Mouse (Mus musculus) heart, embryonic 12.5 days (tissue): ENCODE data around the gene Lrrc45. TPM values are rescaled to one million over a fixed set of nuclear protein-coding genes. Genes with fewer than 3 reads are reported as not detected.
A peak's percentile ranks its signal among the peaks of the same experiment; 100 is the strongest.
"Not testable (repeated sequence)": the region's sequence is repeated elsewhere in the genome, so short reads cannot be mapped to it uniquely, and the experiment has no call there.

ENCODE experiments used
- ATAC-seq: fragments of 200-750 bp; cut with Nextera tagmentation; 2 replicates; pipeline ENCODE4 v1.8.0; 2017; ENCODE audit warnings: moderate TSS enrichment, moderate library complexity; ENCODE audit not compliant: insufficient number of reproducible peaks, low FRiP score
- H3K27ac ChIP-seq: fragments of 300-500 bp; sonication (generic); 2 replicates; pipeline ENCODE4 v1.5.1; 2016; ENCODE audit warnings: mild to moderate bottlenecking, moderate library complexity; ENCODE audit not compliant: poor library complexity, severe bottlenecking
- H3K27me3 ChIP-seq: fragments of 300-500 bp; sonication (generic); replicated peaks from 2 replicates; pipeline ENCODE4 v1.6.1; 2016; ENCODE audit warnings: mild to moderate bottlenecking, moderate library complexity
- H3K36me3 ChIP-seq: fragments of 300-500 bp; sonication (generic); 2 replicates; pipeline ENCODE4 v1.6.1; 2016; ENCODE audit warnings: mild to moderate bottlenecking, moderate library complexity
- H3K4me1 ChIP-seq: fragments of 300-500 bp; sonication (generic); replicated peaks from 2 replicates; pipeline ENCODE4 v1.6.1; 2016; ENCODE audit warnings: mild to moderate bottlenecking
- H3K4me2 ChIP-seq: fragments of 300-500 bp; sonication (generic); 2 replicates; pipeline ENCODE4 v1.6.1; 2016; ENCODE audit warnings: mild to moderate bottlenecking, moderate library complexity
- H3K4me3 ChIP-seq: fragments of 300-500 bp; sonication (generic); 2 replicates; pipeline ENCODE4 v1.5.1; 2016; ENCODE audit warnings: mild to moderate bottlenecking
- H3K9ac ChIP-seq: fragments of 300-500 bp; sonication (generic); 2 replicates; pipeline ENCODE4 v1.6.1; 2016; ENCODE audit warnings: mild to moderate bottlenecking, moderate library complexity
- H3K9me3 ChIP-seq: fragments of 300-500 bp; sonication (generic); replicated peaks from 2 replicates; pipeline ENCODE4 v1.6.1; 2016; ENCODE audit warnings: mild to moderate bottlenecking, moderate library complexity
- WGBS: fragments of 180-500 bp; shearing (Covaris S2); methylation state at CpG from one replicate; pipeline ENCODE4 v1.1.7; 2016; 5-methylcytosine and 5-hydroxymethylcytosine counted together
- polyA plus RNA-seq: library from polyadenylated mRNA; unstranded; fragments of >200 nt; fragmentation: Nextera tagmentation; extraction: Ambion mirVana; gene quantifications from 2 replicates; pipeline ENCODE4 v1.2.1, GENCODE M21; 2016

The Lrrc45 gene
- polyA plus RNA-seq = 35.2 and 37.0 TPM in 2 replicates

GRCm38 (mm10) chr11:120713580-120714518 is at the start of gene Lrrc45, which contains the start of gene Cenpx:
Gene Lrrc45 (plus strand): TSS chr11:120713925.
Gene Cenpx (minus strand): TSS chr11:120713738.
- H3K4me3 ChIP-seq = peak within 1 kb of the TSS; percentile 55
- no peaks in the 10 kb centered on the region for H3K9me3 ChIP-seq
- H3K4me2 ChIP-seq = peak within 1 kb of the TSS; percentile 96
- peak within 1 kb of the TSS; percentile 71 for H3K9ac ChIP-seq
- H3K36me3 ChIP-seq = peaks cover 49% of the 10 kb centered on the region
- peaks cover 19% of the 10 kb centered on the region for H3K4me1 ChIP-seq
- H3K27me3 ChIP-seq = no peaks in the 10 kb centered on the region
- ATAC-seq = peak; percentile 93
- H3K27ac ChIP-seq = peak within 1 kb of the TSS; percentile 45
- 2% methylated on average over 53 of the region's 53 CpGs for WGBS

GRCm38 (mm10) chr11:120665406-120665805 is 48.3 kb upstream of the Lrrc45 start:
- WGBS = 64% methylated on average over 3 of the region's 3 CpGs
- no peaks in the 10 kb centered on the region for H3K9me3 ChIP-seq
- ATAC-seq = no peak

GRCm38 (mm10) chr11:120666617-120667016 is 47.1 kb upstream of the Lrrc45 start:
- H3K27me3 ChIP-seq = peaks cover 37% of the 10 kb centered on the region
- no peaks in the 10 kb centered on the region for H3K9me3 ChIP-seq
- H3K27ac ChIP-seq = no peak overlapping the region
- H3K36me3 ChIP-seq = no peaks in the 10 kb centered on the region
- ATAC-seq = 0 out of 2 replicates have a peak, but pooled peaks have one; percentile 47
- 4% methylated on average over 3 of the region's 3 CpGs for WGBS
- peaks cover 25% of the 10 kb centered on the region for H3K4me1 ChIP-seq
- peak overlapping the region; percentile 5; the same call in 1 of the 2 replicates for H3K4me2 ChIP-seq
- no peak overlapping the region for H3K4me3 ChIP-seq
- peak overlapping the region; percentile 8; the same call in 1 of the 2 replicates for H3K9ac ChIP-seq

More at GRCm38 (mm10) chr11:120665406-120665805, 48.3 kb upstream of the Lrrc45 start:
- Histone ChIP-seq H3K36me3 (no peaks in the 10 kb centered on the region), H3K9ac (no peak overlapping the region), H3K27ac (no peak overlapping the region), H3K4me3 (no peak overlapping the region), H3K27me3 (peaks cover 49% of the 10 kb centered on the region), H3K4me1 (peaks cover 34% of the 10 kb centered on the region), H3K4me2 (no peak overlapping the region)

- Histone ChIP-seq H3K27me3 (no peaks in the 10 kb centered on the region), H3K4me3 (peak within 1 kb of the TSS; percentile 69), H3K4me2 (peak within 1 kb of the TSS; percentile 86), H3K9ac (peak within 1 kb of the TSS; percentile 75), H3K27ac (peak within 1 kb of the TSS; percentile 80), H3K9me3 (no peaks in the 10 kb centered on the region), H3K36me3 (peaks cover 19% of the 10 kb centered on the region), H3K4me1 (peaks cover 16% of the 10 kb centered on the region)
- 1% methylated on average over 82 of the region's 83 CpGs for WGBS
- ATAC-seq = peak; percentile 99
Observed at GRCm38 (mm10) chr11:120672687-120673593, 40.8 kb upstream of the Lrrc45 start, which contains the start of gene Aspscr1. Gene Aspscr1 (plus strand): TSS chr11:120672973.

- Histone ChIP-seq H3K36me3 (peaks cover 26% of the 10 kb centered on the region), H3K4me2 (peak overlapping the region; percentile 86), H3K9me3 (no peaks in the 10 kb centered on the region), H3K4me3 (peak overlapping the region; percentile 69), H3K27ac (peak overlapping the region; percentile 80), H3K27me3 (no peaks in the 10 kb centered on the region), H3K9ac (peak overlapping the region; percentile 75), H3K4me1 (peaks cover 16% of the 10 kb centered on the region)
- WGBS = 36% methylated on average over 12 of the region's 12 CpGs
- ATAC-seq = peak; percentile 10
Observed at GRCm38 (mm10) chr11:120673594-120674122, 40.1 kb upstream of the Lrrc45 start.

GRCm38 (mm10) chr11:120675875-120676274 is 37.9 kb upstream of the Lrrc45 start:
- peaks cover 16% of the 10 kb centered on the region for H3K4me1 ChIP-seq
- not testable (repeated sequence) for H3K4me3 ChIP-seq, H3K27me3 ChIP-seq, H3K4me2 ChIP-seq, H3K9ac ChIP-seq, H3K27ac ChIP-seq, ATAC-seq, H3K9me3 ChIP-seq
- H3K36me3 ChIP-seq = peaks cover 39% of the 10 kb centered on the region
- WGBS = 69% methylated on average over 5 of the region's 5 CpGs

- Histone ChIP-seq H3K4me2 (no peak overlapping the region), H3K27ac (no peak overlapping the region), H3K9me3 (no peaks in the 10 kb centered on the region), H3K4me3 (no peak overlapping the region), H3K4me1 (peaks cover 16% of the 10 kb centered on the region), H3K36me3 (peaks cover 46% of the 10 kb centered on the region), H3K9ac (0 out of 2 replicates have a peak overlapping the region, but pooled peaks have one; percentile 33), H3K27me3 (no peaks in the 10 kb centered on the region)
- WGBS = 80% methylated on average over 4 of the region's 4 CpGs
- ATAC-seq = no peak
Observed at GRCm38 (mm10) chr11:120676951-120677350, 36.8 kb upstream of the Lrrc45 start.

GRCm38 (mm10) chr11:120679909-120680308 is 33.8 kb upstream of the Lrrc45 start:
- no peak overlapping the region for H3K9ac ChIP-seq
- peaks cover 72% of the 10 kb centered on the region for H3K36me3 ChIP-seq
- no peaks in the 10 kb centered on the region for H3K9me3 ChIP-seq
- H3K27ac ChIP-seq = no peak overlapping the region
- H3K4me3 ChIP-seq = no peak overlapping the region
- no peaks in the 10 kb centered on the region for H3K27me3 ChIP-seq
- H3K4me1 ChIP-seq = peaks cover 14% of the 10 kb centered on the region
- WGBS = 68% methylated on average over 3 of the region's 3 CpGs
- H3K4me2 ChIP-seq = no peak overlapping the region
- ATAC-seq = 0 out of 2 replicates have a peak, but pooled peaks have one; percentile 39

- Histone ChIP-seq H3K4me1 (peaks cover 10% of the 10 kb centered on the region; the same call in 1 of the 2 replicates), H3K36me3 (peaks cover 76% of the 10 kb centered on the region)
- 89% methylated on average over 5 of the region's 5 CpGs for WGBS
Observed at GRCm38 (mm10) chr11:120682683-120683082, 31.0 kb upstream of the Lrrc45 start.

GRCm38 (mm10) chr11:120683536-120683935 is 30.2 kb upstream of the Lrrc45 start:
- no peak overlapping the region for H3K4me2 ChIP-seq
- H3K9me3 ChIP-seq = no peaks in the 10 kb centered on the region
- H3K36me3 ChIP-seq = peaks cover 76% of the 10 kb centered on the region
- no peak overlapping the region for H3K4me3 ChIP-seq
- WGBS = 83% methylated on average over 3 of the region's 3 CpGs
- peaks cover 10% of the 10 kb centered on the region; the same call in 1 of the 2 replicates for H3K4me1 ChIP-seq
- H3K27ac ChIP-seq = no peak overlapping the region
- H3K9ac ChIP-seq = no peak overlapping the region
- no peak for ATAC-seq
- no peaks in the 10 kb centered on the region for H3K27me3 ChIP-seq

More at GRCm38 (mm10) chr11:120682683-120683082, 31.0 kb upstream of the Lrrc45 start:
- no peak overlapping the region for H3K4me2 ChIP-seq
- no peak overlapping the region for H3K27ac ChIP-seq
- no peak for ATAC-seq
- no peak overlapping the region for H3K4me3 ChIP-seq
- no peak overlapping the region for H3K9ac ChIP-seq
- no peaks in the 10 kb centered on the region for H3K27me3 ChIP-seq
- H3K9me3 ChIP-seq = no peaks in the 10 kb centered on the region
